ENCODE assay signal across 13 mouse cellular contexts in genomic region chr15:62314449-62314848, GRCm38 (mm10).
"Had no signal": no experiment of that assay in that cellular context is flagged by ENCODE, and none has a peak within 500 bp of the region (broad histone marks: within the 10 kb centered on the region; RNA-seq: fewer than 3 reads in every experiment).

No protein-coding gene starts in this region.

- H3K27me3 ChIP-seq: limb, embryonic 12.5 days; liver, embryonic 13.5 days; midbrain, embryonic 15.5 days; stomach, embryonic 15.5 days had no signal

- DNase-seq: kidney, adult 8-10 months; kidney, postnatal 36 days; layer of hippocampus, adult 9-11 months; layer of hippocampus, postnatal 36 days; liver; liver, embryonic 13.5 days; liver, postnatal 0 days; right cerebral cortex, postnatal 14 days; thymus, adult 2 months; thymus, postnatal 25 days had no signal

- H3K4me3 ChIP-seq: limb, embryonic 12.5 days; liver, embryonic 13.5 days; midbrain, embryonic 15.5 days; stomach, embryonic 15.5 days had no signal

- H3K36me3 ChIP-seq: limb, embryonic 12.5 days; liver, embryonic 13.5 days; midbrain, embryonic 15.5 days; stomach, embryonic 15.5 days had no signal
